Mouse (Mus musculus): ENCODE results near the gene Cars.

- TF ChIP-seq CTCF (IDR thresholded peaks at IDR 0.05; ENCODE audit: low read depth) (no peak), EP300 (IDR thresholded peaks at IDR 0.05; ENCODE audit: low read depth) (no peak)
These were observed 24.1 kb downstream of the Cars start for GRCm38 (mm10) chr7:143575751-143576150.

All from liver, embryonic 14.5 days (tissue).